Mouse (Mus musculus) heart, embryonic 15.5 days (tissue): Measurements from ENCODE around the gene Gm20909. TPM values are rescaled to one million over a fixed set of nuclear protein-coding genes. Genes with fewer than 3 reads are reported as not detected.
"Not testable (repeated sequence)": the region's sequence is repeated elsewhere in the genome, so short reads cannot be mapped to it uniquely, and the experiment has no call there.

ENCODE experiments used
- ATAC-seq: fragments of 200-750 bp; cut with Nextera tagmentation; replicated peaks from 2 replicates; pipeline ENCODE4 v1.8.0; 2017; ENCODE audit warnings: low read depth, moderate TSS enrichment; ENCODE audit not compliant: insufficient number of reproducible peaks, insufficient read depth, low FRiP score
- H3K27ac ChIP-seq: fragments of 300-500 bp; sonication (generic); 2 replicates; pipeline ENCODE4 v1.5.1; 2015; ENCODE audit warnings: mild to moderate bottlenecking, inconsistent platforms
- H3K27me3 ChIP-seq: fragments of 300-500 bp; sonication (generic); 2 replicates; pipeline ENCODE4 v1.6.1; 2015; ENCODE audit warnings: inconsistent platforms
- H3K36me3 ChIP-seq: fragments of 300-500 bp; sonication (generic); 2 replicates; pipeline ENCODE4 v1.6.1; 2015; ENCODE audit warnings: mild to moderate bottlenecking, inconsistent platforms
- H3K4me1 ChIP-seq: fragments of 300-500 bp; sonication (generic); replicated peaks from 2 replicates; pipeline ENCODE4 v1.6.1; 2015; ENCODE audit warnings: inconsistent platforms
- H3K4me2 ChIP-seq: fragments of 300-500 bp; sonication (generic); 2 replicates; pipeline ENCODE4 v1.6.1; 2015; ENCODE audit warnings: inconsistent platforms, mild to moderate bottlenecking, moderate library complexity
- H3K4me3 ChIP-seq: fragments of 300-500 bp; sonication (generic); 2 replicates; pipeline ENCODE4 v1.5.1; 2015; ENCODE audit warnings: mild to moderate bottlenecking, inconsistent platforms
- H3K9ac ChIP-seq: fragments of 300-500 bp; sonication (generic); 2 replicates; pipeline ENCODE4 v1.6.1; 2015; ENCODE audit warnings: mild to moderate bottlenecking, inconsistent platforms
- H3K9me3 ChIP-seq: fragments of 300-500 bp; sonication (generic); replicated peaks from 2 replicates; pipeline ENCODE4 v1.6.1; 2016; ENCODE audit warnings: inconsistent platforms
- WGBS: fragments of 180-500 bp; shearing (Covaris S2); methylation state at CpG from one replicate; pipeline ENCODE4 v1.1.7; 2015; ENCODE audit warnings: mixed read lengths; 5-methylcytosine and 5-hydroxymethylcytosine counted together
- polyA plus RNA-seq: library from polyadenylated mRNA; unstranded; fragments of >200 nt; fragmentation: Nextera tagmentation; extraction: Ambion mirVana; gene quantifications from 2 replicates; pipeline ENCODE4 v1.2.1, GENCODE M21; 2015

Gene Gm20909
- polyA plus RNA-seq = not detected in 2 replicates

GRCm38 (mm10) chrY:21164270-21164669 lies at the start of gene Gm20909:
TSS of gene Gm20909 (plus strand) at chrY:21164570.
- H3K9ac ChIP-seq, H3K4me1 ChIP-seq, H3K4me2 ChIP-seq, H3K27me3 ChIP-seq, ATAC-seq, H3K9me3 ChIP-seq, H3K36me3 ChIP-seq, H3K27ac ChIP-seq, H3K4me3 ChIP-seq: not testable (repeated sequence)
- WGBS = no CpG with 5 or more reads among the region's 4 CpGs

Other genes with a start within 250 kb of the Gm20909 start
- gene Gm29866, start 170.9 kb upstream of the Gm20909 start, polyA plus RNA-seq = not detected in 2 replicates
- gene Gm20865, start 77.0 kb downstream of the Gm20909 start, polyA plus RNA-seq = not detected in 2 replicates